Mouse (Mus musculus): ENCODE data around the gene Arsg.

DNA sequence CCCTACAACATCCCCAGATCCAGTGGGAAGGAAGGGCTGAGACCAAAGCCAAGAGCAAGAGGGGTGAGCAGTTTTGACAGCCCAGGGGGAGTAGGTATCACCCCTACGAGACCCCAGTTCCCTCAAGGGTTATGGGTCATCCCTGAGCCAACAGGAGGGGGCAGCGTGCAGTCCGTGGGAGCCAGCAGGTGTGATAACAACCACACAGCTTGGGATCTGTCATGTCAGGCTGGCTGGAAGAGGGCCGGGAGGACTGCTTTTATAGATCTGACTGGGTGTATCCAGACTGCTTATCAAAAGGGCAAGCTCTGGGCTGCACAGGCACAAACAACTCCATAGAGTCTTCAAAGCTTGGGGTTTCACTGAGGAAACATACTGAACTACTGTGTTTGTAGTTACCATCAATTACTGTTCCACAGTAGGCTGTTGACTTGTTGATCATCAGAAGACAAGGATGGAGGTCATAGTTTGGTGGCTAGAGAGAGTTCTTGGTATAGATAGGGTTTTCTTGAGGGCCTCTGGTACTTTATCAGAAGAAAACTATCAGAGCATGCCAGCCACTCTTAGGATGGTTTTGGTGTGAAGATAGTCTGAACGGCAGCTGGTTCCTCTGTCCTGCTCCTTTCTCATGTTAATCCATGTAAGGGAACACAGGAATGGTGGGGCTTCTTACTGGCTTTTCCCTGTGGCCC is 76.6 kb downstream of the Arsg start:
- TF ChIP-seq CTCF (IDR thresholded peaks at IDR 0.05; ENCODE audit: extremely low read depth, insufficient read depth, low read length), result no peak
- no peak for TF ChIP-seq POLR2A (IDR thresholded peaks at IDR 0.05; ENCODE audit: extremely low read depth, insufficient read depth, low read length)
